Mouse (Mus musculus) 3T3-L1 (cell line): ENCODE data around the gene 1700018B08Rik.

Source experiments
- DNase-seq: peaks from one replicate; pipeline ENCODE4 v3.0.0-alpha.2; 2015; ENCODE audit warnings: low read depth, low spot score

The 1700018B08Rik gene

GRCm38 (mm10) chr8:121513429-121513828 lies 30.7 kb downstream of the 1700018B08Rik start:
- DNase-seq: peak; percentile 82

GRCm38 (mm10) chr8:121511751-121512150 lies 32.4 kb downstream of the 1700018B08Rik start:
- DNase-seq: no peak

DNA sequence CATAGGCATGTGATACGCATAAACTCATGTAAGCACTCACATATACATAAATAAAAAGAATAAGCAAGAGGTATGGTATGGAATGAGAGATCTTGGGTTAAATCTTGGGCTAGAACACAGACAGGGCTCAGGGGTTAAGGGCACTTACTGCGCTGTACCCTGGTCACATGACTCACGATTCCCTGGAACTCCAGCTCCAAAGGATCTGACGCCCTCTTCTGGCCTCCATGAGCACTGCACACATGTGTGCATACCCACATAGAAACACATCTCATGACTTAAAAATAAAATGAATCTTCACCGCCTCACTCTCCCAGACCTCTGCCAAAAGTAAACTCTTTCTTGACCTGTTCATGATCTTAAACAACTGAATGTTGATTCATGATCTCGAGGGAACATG lies 46.5 kb downstream of the 1700018B08Rik start:
- DNase-seq: no peak

DNA sequence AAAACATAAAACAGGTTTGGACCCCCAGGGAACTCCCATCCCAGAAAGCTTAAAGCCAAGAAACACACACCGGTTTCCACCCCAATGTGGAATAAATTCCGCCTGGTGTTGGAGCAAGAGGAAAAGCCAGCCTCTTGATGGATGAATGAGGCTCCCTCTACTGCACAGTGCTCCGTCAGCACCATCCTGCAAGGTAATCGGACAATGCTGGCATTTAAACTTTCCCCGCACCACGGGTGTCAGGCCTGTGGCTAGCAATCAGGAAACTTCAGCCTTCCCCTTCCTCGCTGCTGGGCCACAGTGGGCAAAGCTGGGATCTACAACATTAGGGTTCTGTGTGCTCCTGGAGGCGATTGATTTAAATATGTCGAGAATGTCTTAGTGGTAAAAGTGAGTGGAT lies 52.5 kb downstream of the 1700018B08Rik start:
- no peak for DNase-seq

GRCm38 (mm10) chr8:121484072-121484782 lies 59.9 kb downstream of the 1700018B08Rik start:
- no peak for DNase-seq
